8 mouse cellular contexts compared by ENCODE assay signal in genomic region chr7:105633801-105634135, GRCm38 (mm10). TPM values are rescaled to one million over a fixed set of nuclear protein-coding genes. Genes with fewer than 3 reads are reported as not detected.
DNase-seq lines count a peak whose midpoint lies in the region; ATAC-seq lines count a peak whose summit lies in the region.

No protein-coding gene starts in this region.

- H3K4me3 ChIP-seq in kidney, embryonic 16.5 days (ENCODE audit: low read length): peak overlapping the region; percentile 85
- peak overlapping the region; percentile 91 for H3K4me3 ChIP-seq in embryonic facial prominence, embryonic 10.5 days
- H3K4me3 ChIP-seq in intestine, embryonic 14.5 days (ENCODE audit: low read depth, low read length): peak overlapping the region; percentile 80
- peak overlapping the region; percentile 75 for H3K4me3 ChIP-seq in midbrain, embryonic 16.5 days (ENCODE audit: low read depth, low read length)

- no peak for DNase-seq in kidney, postnatal 25 days
- DNase-seq in embryonic facial prominence, embryonic 10.5 days (ENCODE audit: low spot score): no peak
- DNase-seq in intestine, embryonic 14.5 days (ENCODE audit: low spot score): no peak
- no peak for DNase-seq in cerebellum, adult 9-11 months
- no peak for DNase-seq in frontal cortex, postnatal 25 days (ENCODE audit: low spot score in 2 of 2)
- no peak for DNase-seq in cerebellum, adult 11-12 months

- H3K4me2 ChIP-seq in kidney, embryonic 16.5 days (replicated peaks; ENCODE audit: low read depth, low read length): peak overlapping the region; percentile 88
- peak overlapping the region; percentile 74 for H3K4me2 ChIP-seq in intestine, embryonic 14.5 days (ENCODE audit: low read length)
- H3K4me2 ChIP-seq in midbrain, embryonic 16.5 days (ENCODE audit: low read length): peak overlapping the region; percentile 83

- H3K27ac ChIP-seq in kidney, embryonic 16.5 days (ENCODE audit: low read length): peak overlapping the region; percentile 52
- peak overlapping the region; percentile 91 for H3K27ac ChIP-seq in embryonic facial prominence, embryonic 10.5 days (replicated peaks)
- peak overlapping the region; percentile 40; the same call in 1 of the 2 replicates for H3K27ac ChIP-seq in intestine, embryonic 14.5 days (ENCODE audit: low read depth)
- peak overlapping the region; percentile 89 for H3K27ac ChIP-seq in midbrain, embryonic 16.5 days (ENCODE audit: low read length)

- H3K36me3 ChIP-seq in kidney, embryonic 16.5 days (ENCODE audit: insufficient read depth, low read length): peaks cover 25% of the 10 kb centered on the region
- H3K36me3 ChIP-seq in embryonic facial prominence, embryonic 10.5 days (replicated peaks): peaks cover 35% of the 10 kb centered on the region
- H3K36me3 ChIP-seq in intestine, embryonic 14.5 days (ENCODE audit: control insufficient read depth, insufficient read depth, low read length): peaks cover 31% of the 10 kb centered on the region
- H3K36me3 ChIP-seq in midbrain, embryonic 16.5 days (ENCODE audit: control insufficient read depth, insufficient read depth, low read length): no peaks in the 10 kb centered on the region; the same call in 1 of the 2 replicates

- H3K9me3 ChIP-seq in kidney, embryonic 16.5 days (ENCODE audit: low read length): no peaks in the 10 kb centered on the region
- no peaks in the 10 kb centered on the region for H3K9me3 ChIP-seq in embryonic facial prominence, embryonic 10.5 days
- no peaks in the 10 kb centered on the region for H3K9me3 ChIP-seq in intestine, embryonic 14.5 days (ENCODE audit: control insufficient read depth, low read length)
- no peaks in the 10 kb centered on the region for H3K9me3 ChIP-seq in midbrain, embryonic 16.5 days (replicated peaks; ENCODE audit: control insufficient read depth, low read length, poor library complexity, severe bottlenecking)

- H3K27me3 ChIP-seq in kidney, embryonic 16.5 days (ENCODE audit: insufficient read depth, low read length): 0 out of 2 replicates have a peak, but pooled peaks cover 2% of the 10 kb centered on the region
- H3K27me3 ChIP-seq in embryonic facial prominence, embryonic 10.5 days (replicated peaks; ENCODE audit: low read depth, poor library complexity, severe bottlenecking): peaks cover 18% of the 10 kb centered on the region
- H3K27me3 ChIP-seq in intestine, embryonic 14.5 days (replicated peaks; ENCODE audit: control insufficient read depth, insufficient read depth, low read length): no peaks in the 10 kb centered on the region
- H3K27me3 ChIP-seq in midbrain, embryonic 16.5 days (ENCODE audit: control insufficient read depth, insufficient read depth, low read depth, low read length): no peaks in the 10 kb centered on the region

- no peak for ATAC-seq in kidney, embryonic 16.5 days (ENCODE audit: low FRiP score, low TSS enrichment)
- no peak for ATAC-seq in intestine, embryonic 14.5 days (replicated peaks; ENCODE audit: low FRiP score, low TSS enrichment, low read depth)
- ATAC-seq in midbrain, embryonic 16.5 days: no peak

- WGBS in kidney, embryonic 16.5 days: 3% methylated on average over 10 of the region's 10 CpGs
- 6% methylated on average over 10 of the region's 10 CpGs for WGBS in embryonic facial prominence, embryonic 10.5 days
- 6% methylated on average over 10 of the region's 10 CpGs for WGBS in intestine, embryonic 14.5 days
- WGBS in midbrain, embryonic 16.5 days: 4% methylated on average over 10 of the region's 10 CpGs

- peak overlapping the region; percentile 85 for H3K9ac ChIP-seq in kidney, embryonic 16.5 days (replicated peaks; ENCODE audit: low read length)
- H3K9ac ChIP-seq in intestine, embryonic 14.5 days (ENCODE audit: low read length): peak overlapping the region; percentile 77
- peak overlapping the region; percentile 84 for H3K9ac ChIP-seq in midbrain, embryonic 16.5 days (ENCODE audit: low read depth, low read length)

- peaks cover 23% of the 10 kb centered on the region for H3K4me1 ChIP-seq in kidney, embryonic 16.5 days (ENCODE audit: insufficient read depth, low read length)
- peaks cover 29% of the 10 kb centered on the region for H3K4me1 ChIP-seq in embryonic facial prominence, embryonic 10.5 days
- peaks cover 11% of the 10 kb centered on the region for H3K4me1 ChIP-seq in intestine, embryonic 14.5 days (replicated peaks; ENCODE audit: control insufficient read depth, insufficient read depth, low read length)
- H3K4me1 ChIP-seq in midbrain, embryonic 16.5 days (ENCODE audit: control insufficient read depth, insufficient read depth, low read length): peaks cover 46% of the 10 kb centered on the region

RNA-seq across cellular contexts. Expression of gene Trim3, which starts 0.4 kb away (rescaled TPM):
- 38.7 and 39.2 TPM in 2 replicates for polyA plus RNA-seq in kidney, embryonic 16.5 days (2015; fragmentation: Nextera tagmentation; extraction: Ambion mirVana)
- polyA plus RNA-seq in embryonic facial prominence, embryonic 10.5 days (2016; fragmentation: Nextera tagmentation; extraction: Ambion mirVana): 28.8 and 34.9 TPM in 2 replicates
- polyA plus RNA-seq in intestine, embryonic 14.5 days (2014; fragmentation: Nextera tagmentation; extraction: Ambion mirVana): 25.0 and 27.2 TPM in 2 replicates
- 106 and 117 TPM in 2 replicates for polyA plus RNA-seq in midbrain, embryonic 16.5 days (2015; fragmentation: Nextera tagmentation; extraction: Ambion mirVana)

RNA-seq across cellular contexts. Expression of gene Timm10b, which starts 6.1 kb away (rescaled TPM):
- 164 and 183 TPM in 2 replicates for polyA plus RNA-seq in kidney, embryonic 16.5 days (2015; fragmentation: Nextera tagmentation; extraction: Ambion mirVana)
- polyA plus RNA-seq in embryonic facial prominence, embryonic 10.5 days (2016; fragmentation: Nextera tagmentation; extraction: Ambion mirVana): 158 and 163 TPM in 2 replicates
- 213 and 215 TPM in 2 replicates for polyA plus RNA-seq in intestine, embryonic 14.5 days (2014; fragmentation: Nextera tagmentation; extraction: Ambion mirVana)
- 127 and 131 TPM in 2 replicates for polyA plus RNA-seq in midbrain, embryonic 16.5 days (2015; fragmentation: Nextera tagmentation; extraction: Ambion mirVana)

RNA-seq across cellular contexts. Expression of gene Arfip2, which starts 6.4 kb away (rescaled TPM):
- polyA plus RNA-seq in kidney, embryonic 16.5 days (2015; fragmentation: Nextera tagmentation; extraction: Ambion mirVana): 92.4 and 92.5 TPM in 2 replicates
- 61.2 and 64.1 TPM in 2 replicates for polyA plus RNA-seq in embryonic facial prominence, embryonic 10.5 days (2016; fragmentation: Nextera tagmentation; extraction: Ambion mirVana)
- polyA plus RNA-seq in intestine, embryonic 14.5 days (2014; fragmentation: Nextera tagmentation; extraction: Ambion mirVana): 88.4 and 89.7 TPM in 2 replicates
- 83.8 and 92.4 TPM in 2 replicates for polyA plus RNA-seq in midbrain, embryonic 16.5 days (2015; fragmentation: Nextera tagmentation; extraction: Ambion mirVana)

RNA-seq across cellular contexts. Expression of gene Gm45799, which starts 6.6 kb away (rescaled TPM):
- 13.1 and 32.4 TPM in 2 replicates for polyA plus RNA-seq in kidney, embryonic 16.5 days (2015; fragmentation: Nextera tagmentation; extraction: Ambion mirVana)
- 13.5 and 22.0 TPM in 2 replicates for polyA plus RNA-seq in embryonic facial prominence, embryonic 10.5 days (2016; fragmentation: Nextera tagmentation; extraction: Ambion mirVana)
- polyA plus RNA-seq in intestine, embryonic 14.5 days (2014; fragmentation: Nextera tagmentation; extraction: Ambion mirVana): 35.5 and 48.9 TPM in 2 replicates
- polyA plus RNA-seq in midbrain, embryonic 16.5 days (2015; fragmentation: Nextera tagmentation; extraction: Ambion mirVana): 13.6 and 14.6 TPM in 2 replicates

RNA-seq across cellular contexts. Expression of gene Dnhd1, which starts 16.9 kb away (rescaled TPM):
- polyA plus RNA-seq in kidney, embryonic 16.5 days (2015; fragmentation: Nextera tagmentation; extraction: Ambion mirVana): 1.7 and 2.0 TPM in 2 replicates
- 0.27 and 0.44 TPM in 2 replicates for polyA plus RNA-seq in embryonic facial prominence, embryonic 10.5 days (2016; fragmentation: Nextera tagmentation; extraction: Ambion mirVana)
- polyA plus RNA-seq in intestine, embryonic 14.5 days (2014; fragmentation: Nextera tagmentation; extraction: Ambion mirVana): 1.8 and 2.0 TPM in 2 replicates
- polyA plus RNA-seq in midbrain, embryonic 16.5 days (2015; fragmentation: Nextera tagmentation; extraction: Ambion mirVana): 1.9 and 2.0 TPM in 2 replicates

Comparison
In these comparisons a context has a peak if more than half of its experiments do, and no peak if none do; other contexts are left out.
1. H3K27ac ChIP-seq: peak in every context shown above with its lines; median percentile 91 in embryonic facial prominence, embryonic 10.5 days; 89 in midbrain, embryonic 16.5 days; 52 in kidney, embryonic 16.5 days; 40 in intestine, embryonic 14.5 days.